Mouse (Mus musculus) liver, postnatal 0 days (tissue): ENCODE results near the gene Fgd3.

ENCODE experiments used
- CTCF ChIP-seq: sonication (generic); IDR thresholded peaks from 2 replicates; pipeline ENCODE4 v1.5.1; 2016; ENCODE audit warnings: antibody characterized with exemption, low read depth
- EP300 ChIP-seq: IDR thresholded peaks from 2 replicates; pipeline ENCODE4 v1.6.1; 2016; ENCODE audit warnings: antibody characterized with exemption, low read depth, mild to moderate bottlenecking

GRCm38 (mm10) chr13:49352581-49353159, 32.6 kb upstream of the Fgd3 start:
- TF ChIP-seq CTCF (no peak), EP300 (no peak)
